Mouse (Mus musculus) liver, postnatal 0 days (tissue): ENCODE data around the gene Gtpbp1.

Experiments used
- CTCF ChIP-seq: sonication (generic); IDR thresholded peaks from 2 replicates; pipeline ENCODE4 v1.5.1; 2016; ENCODE audit warnings: antibody characterized with exemption, low read depth
- EP300 ChIP-seq: IDR thresholded peaks from 2 replicates; pipeline ENCODE4 v1.6.1; 2016; ENCODE audit warnings: antibody characterized with exemption, low read depth, mild to moderate bottlenecking

GRCm38 (mm10) chr15:79693740-79694139, 3.1 kb downstream of the Gtpbp1 start:
- TF ChIP-seq CTCF (no peak), EP300 (no peak)
